Mouse (Mus musculus) olfactory bulb, adult 2 months (tissue): Measurements from ENCODE around the gene Fbxo47. TPM values are rescaled to one million over a fixed set of nuclear protein-coding genes. Genes with fewer than 3 reads are reported as not detected.

Experiments
- H3K27ac ChIP-seq: fragments of 200-500 bp; 2 replicates; pipeline ENCODE4 v1.5.1; 2012; ENCODE audit warnings: low read depth, low read length; ENCODE audit not compliant: insufficient read depth
- H3K4me1 ChIP-seq: fragments of 200-500 bp; 2 replicates; pipeline ENCODE4 v1.6.1; 2012; ENCODE audit warnings: low read length; ENCODE audit not compliant: control insufficient read depth, insufficient read depth
- H3K4me3 ChIP-seq: fragments of 200-500 bp; 2 replicates; pipeline ENCODE4 v1.5.1; 2012; ENCODE audit warnings: mild to moderate bottlenecking, low read depth, low read length, moderate library complexity; ENCODE audit not compliant: insufficient read depth
- CTCF ChIP-seq: fragments of 200-500 bp; IDR thresholded peaks from 2 replicates; pipeline ENCODE4 v1.5.1; 2012; ENCODE audit warnings: low read depth, mild to moderate bottlenecking, low read length, moderate library complexity; ENCODE audit not compliant: insufficient read depth
- POLR2A ChIP-seq: fragments of 200-500 bp; IDR thresholded peaks from 2 replicates; pipeline ENCODE4 v1.6.1; 2012; ENCODE audit warnings: mild to moderate bottlenecking, low read depth, low read length, moderate library complexity; ENCODE audit not compliant: insufficient read depth
- WGBS: fragments of 180-500 bp; shearing (Covaris S2); methylation state at CpG from one replicate; pipeline ENCODE4 v1.1.7; 2018; 5-methylcytosine and 5-hydroxymethylcytosine counted together
- polyA plus RNA-seq: library from polyadenylated mRNA; stranded (reverse); fragments of >200 nt; gene quantifications from 2 replicates; pipeline ENCODE4 v1.2.4, GENCODE M21; 2012; ENCODE audit warnings: low replicate concordance; ENCODE audit not compliant: missing spikeins, insufficient read depth, insufficient read length

Gene Fbxo47
- polyA plus RNA-seq, 1 experiment: not detected

GRCm38 (mm10) chr11:97820840-97821239 lies 63.1 kb downstream of the Fbxo47 start:
- Histone ChIP-seq H3K4me1 (peaks cover 40% of the 10 kb centered on the region), H3K27ac (no peak overlapping the region), H3K4me3 (no peak overlapping the region)
- TF ChIP-seq CTCF (no peak), POLR2A (no peak)
- 44% methylated on average over 4 of the region's 4 CpGs for WGBS

GRCm38 (mm10) chr11:97819923-97820322 lies 64.0 kb downstream of the Fbxo47 start:
- Histone ChIP-seq H3K27ac (no peak overlapping the region), H3K4me3 (no peak overlapping the region), H3K4me1 (peaks cover 41% of the 10 kb centered on the region)
- TF ChIP-seq POLR2A: no peak
- no peak for TF ChIP-seq CTCF
- 81% methylated on average over 5 of the region's 5 CpGs for WGBS

GRCm38 (mm10) chr11:97819102-97819501 lies 64.9 kb downstream of the Fbxo47 start:
- H3K27ac ChIP-seq: no peak overlapping the region

GRCm38 (mm10) chr11:97818571-97818970 lies 65.4 kb downstream of the Fbxo47 start:
- H3K4me3 ChIP-seq: no peak overlapping the region
- H3K27ac ChIP-seq: no peak overlapping the region
- H3K4me1 ChIP-seq: peaks cover 44% of the 10 kb centered on the region
- TF ChIP-seq CTCF: no peak
- TF ChIP-seq POLR2A: no peak
- WGBS: 22% methylated on average over 4 of the region's 4 CpGs

More at GRCm38 (mm10) chr11:97819102-97819501, 64.9 kb downstream of the Fbxo47 start:
- WGBS: 42% methylated on average over 4 of the region's 4 CpGs
- H3K4me3 ChIP-seq: no peak overlapping the region
- TF ChIP-seq CTCF (no peak), POLR2A (no peak)
- H3K4me1 ChIP-seq: peaks cover 39% of the 10 kb centered on the region

- TF ChIP-seq POLR2A (no peak), CTCF (no peak)
- 60% methylated on average over 6 of the region's 6 CpGs for WGBS
- H3K4me1 ChIP-seq: peaks cover 47% of the 10 kb centered on the region
- H3K27ac ChIP-seq: no peak overlapping the region
- H3K4me3 ChIP-seq: no peak overlapping the region
These were observed 66.0 kb downstream of the Fbxo47 start for GRCm38 (mm10) chr11:97818003-97818402.

- Histone ChIP-seq H3K4me3 (no peak overlapping the region), H3K4me1 (peaks cover 49% of the 10 kb centered on the region), H3K27ac (no peak overlapping the region)
- WGBS: 62% methylated on average over 5 of the region's 5 CpGs
- TF ChIP-seq POLR2A (no peak), CTCF (no peak)
These were observed 66.6 kb downstream of the Fbxo47 start for GRCm38 (mm10) chr11:97817379-97817778.

- Histone ChIP-seq H3K4me1 (peaks cover 54% of the 10 kb centered on the region), H3K27ac (no peak overlapping the region), H3K4me3 (no peak overlapping the region)
- TF ChIP-seq CTCF (no peak), POLR2A (no peak)
- WGBS: 64% methylated on average over 9 of the region's 9 CpGs
These were observed 67.0 kb downstream of the Fbxo47 start for GRCm38 (mm10) chr11:97816916-97817315.

GRCm38 (mm10) chr11:97816176-97816575 lies 67.8 kb downstream of the Fbxo47 start:
- peaks cover 57% of the 10 kb centered on the region for H3K4me1 ChIP-seq
- no peak overlapping the region for H3K27ac ChIP-seq
- 60% methylated on average over 5 of the region's 5 CpGs for WGBS
- no peak overlapping the region for H3K4me3 ChIP-seq
- TF ChIP-seq POLR2A: no peak
- TF ChIP-seq CTCF: no peak

GRCm38 (mm10) chr11:97815736-97816135 lies 68.2 kb downstream of the Fbxo47 start:
- TF ChIP-seq POLR2A (no peak), CTCF (no peak)
- H3K4me1 ChIP-seq: peaks cover 57% of the 10 kb centered on the region
- no peak overlapping the region for H3K4me3 ChIP-seq
- WGBS: 85% methylated on average over 11 of the region's 11 CpGs
- no peak overlapping the region for H3K27ac ChIP-seq

- 53% methylated on average over 17 of the region's 17 CpGs for WGBS
- H3K4me1 ChIP-seq: peaks cover 64% of the 10 kb centered on the region
- H3K4me3 ChIP-seq: no peak overlapping the region
- TF ChIP-seq CTCF: no peak
- no peak for TF ChIP-seq POLR2A
- H3K27ac ChIP-seq: no peak overlapping the region
These were observed 70.0 kb downstream of the Fbxo47 start for GRCm38 (mm10) chr11:97813746-97814515.
